Mouse (Mus musculus) thymus, adult 2 months (tissue): ENCODE data around the gene Fam166b.

Experiments used
- CTCF ChIP-seq: fragments of 200-500 bp; IDR thresholded peaks from 2 replicates; pipeline ENCODE4 v1.5.1; 2012; ENCODE audit warnings: mild to moderate bottlenecking, control low read depth, low read length, moderate library complexity, borderline replicate concordance; ENCODE audit not compliant: control insufficient read depth, poor library complexity, insufficient read depth; ENCODE audit errors: extremely low read depth
- POLR2A ChIP-seq: fragments of 200-500 bp; IDR thresholded peaks from 2 replicates; pipeline ENCODE4 v1.6.1; 2012; ENCODE audit warnings: mild to moderate bottlenecking, low read length, control low read depth, moderate library complexity; ENCODE audit not compliant: control insufficient read depth, poor library complexity, insufficient read depth; ENCODE audit errors: extremely low read depth

DNA sequence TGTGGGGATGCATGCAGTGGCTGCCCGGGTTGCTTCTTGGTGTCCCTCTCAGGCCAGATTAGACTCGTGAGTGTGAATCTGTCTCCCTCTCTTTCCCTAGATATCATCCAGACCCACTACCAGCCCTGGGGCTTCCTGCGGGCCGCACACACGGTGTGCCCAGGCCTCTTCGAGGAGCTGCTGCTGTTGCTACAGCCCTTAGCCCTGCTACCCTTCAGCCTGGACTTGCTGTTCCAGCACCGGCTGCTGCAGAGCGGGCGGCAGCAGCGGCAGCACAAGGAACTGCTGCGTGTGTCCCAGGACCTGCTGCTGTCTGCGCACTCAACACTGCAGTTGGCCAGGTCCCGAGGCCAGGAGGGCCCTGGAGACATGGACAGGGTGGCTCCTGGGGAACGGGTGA is 3.7 kb downstream of the Fam166b start:
- TF ChIP-seq POLR2A (no peak), CTCF (no peak)
